Mouse (Mus musculus): Measurements from ENCODE around the gene Surf2. TPM values are rescaled to one million over a fixed set of nuclear protein-coding genes. Genes with fewer than 3 reads are reported as not detected.

Surf2 gene
- polyA plus RNA-seq, 1 experiment from 2014 or later, result 17.9 TPM

DNA sequence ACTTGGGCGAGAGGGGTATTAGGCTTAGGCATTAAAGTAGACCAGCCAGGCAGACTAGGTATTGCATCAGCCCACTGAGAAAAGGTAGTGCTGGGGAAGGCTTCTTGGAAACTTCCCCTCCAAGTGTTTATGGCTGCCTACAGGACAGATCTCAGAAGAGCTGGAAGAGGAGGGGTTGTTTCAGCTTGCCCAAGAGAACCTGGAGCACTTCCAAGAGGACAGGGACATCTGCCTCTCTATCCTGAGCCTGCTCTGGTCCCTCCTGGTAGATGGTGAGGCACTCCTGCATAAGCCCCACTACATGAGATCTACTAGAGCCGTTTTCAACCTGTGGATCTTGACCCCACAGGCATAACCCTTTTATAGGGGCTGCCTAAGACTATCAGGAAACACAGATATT, 34.2 kb downstream of the Surf2 start:
- Histone ChIP-seq H3K36me3 (ENCODE audit: control insufficient read depth, insufficient read depth) (peaks cover 15% of the 10 kb centered on the region), H3K27me3 (ENCODE audit: control insufficient read depth, insufficient read depth, low read depth, low read length) (no peaks in the 10 kb centered on the region), H3K9ac (ENCODE audit: low read depth, low read length) (no peak overlapping the region), H3K27ac (ENCODE audit: low read length) (no peak overlapping the region), H3K4me2 (ENCODE audit: low read depth, low read length) (no peak overlapping the region), H3K9me3 (replicated peaks; ENCODE audit: control insufficient read depth, low read length) (no peaks in the 10 kb centered on the region), H3K4me1 (ENCODE audit: control insufficient read depth, low read depth, low read length) (no peaks in the 10 kb centered on the region), H3K4me3 (ENCODE audit: low read depth, low read length) (no peak overlapping the region)
- WGBS (ENCODE audit: insufficient replicate concordance), result 58% methylated on average over 2 of the region's 2 CpGs
- no peak for ATAC-seq (ENCODE audit: low read depth)

GRCm38 (mm10) chr2:26951346-26951905, 35.3 kb downstream of the Surf2 start:
- H3K4me2 ChIP-seq (ENCODE audit: low read depth, low read length), result no peak overlapping the region
- WGBS (ENCODE audit: insufficient replicate concordance), result 79% methylated on average over 8 of the region's 8 CpGs
- ATAC-seq (ENCODE audit: low read depth), result no peak
- no peak overlapping the region for H3K9ac ChIP-seq (ENCODE audit: low read depth, low read length)
- peaks cover 16% of the 10 kb centered on the region for H3K36me3 ChIP-seq (ENCODE audit: control insufficient read depth, insufficient read depth)
- no peak overlapping the region for H3K4me3 ChIP-seq (ENCODE audit: low read depth, low read length)
- no peaks in the 10 kb centered on the region for H3K27me3 ChIP-seq (ENCODE audit: control insufficient read depth, insufficient read depth, low read depth, low read length)
- no peaks in the 10 kb centered on the region for H3K9me3 ChIP-seq (replicated peaks; ENCODE audit: control insufficient read depth, low read length)
- H3K4me1 ChIP-seq (ENCODE audit: control insufficient read depth, low read depth, low read length), result no peaks in the 10 kb centered on the region
- no peak overlapping the region for H3K27ac ChIP-seq (ENCODE audit: low read length)

GRCm38 (mm10) chr2:26952193-26952592, 36.0 kb downstream of the Surf2 start:
- Histone ChIP-seq H3K27me3 (ENCODE audit: control insufficient read depth, insufficient read depth, low read depth, low read length) (no peaks in the 10 kb centered on the region), H3K36me3 (ENCODE audit: control insufficient read depth, insufficient read depth) (peaks cover 18% of the 10 kb centered on the region), H3K4me2 (ENCODE audit: low read depth, low read length) (no peak overlapping the region), H3K9me3 (replicated peaks; ENCODE audit: control insufficient read depth, low read length) (no peaks in the 10 kb centered on the region), H3K4me3 (ENCODE audit: low read depth, low read length) (no peak overlapping the region), H3K27ac (ENCODE audit: low read length) (no peak overlapping the region), H3K9ac (ENCODE audit: low read depth, low read length) (no peak overlapping the region), H3K4me1 (ENCODE audit: control insufficient read depth, low read depth, low read length) (no peaks in the 10 kb centered on the region)
- ATAC-seq (ENCODE audit: low read depth), result no peak
- 78% methylated on average over 4 of the region's 4 CpGs for WGBS (ENCODE audit: insufficient replicate concordance)

GRCm38 (mm10) chr2:26952866-26953265, 36.7 kb downstream of the Surf2 start:
- 85% methylated on average over 8 of the region's 8 CpGs for WGBS (ENCODE audit: insufficient replicate concordance)
- Histone ChIP-seq H3K9me3 (replicated peaks; ENCODE audit: control insufficient read depth, low read length) (no peaks in the 10 kb centered on the region), H3K4me3 (ENCODE audit: low read depth, low read length) (no peak overlapping the region), H3K36me3 (ENCODE audit: control insufficient read depth, insufficient read depth) (peaks cover 20% of the 10 kb centered on the region), H3K9ac (ENCODE audit: low read depth, low read length) (no peak overlapping the region), H3K27me3 (ENCODE audit: control insufficient read depth, insufficient read depth, low read depth, low read length) (no peaks in the 10 kb centered on the region), H3K4me1 (ENCODE audit: control insufficient read depth, low read depth, low read length) (peaks cover 1% of the 10 kb centered on the region; the same call in 1 of the 2 replicates), H3K4me2 (ENCODE audit: low read depth, low read length) (no peak overlapping the region), H3K27ac (ENCODE audit: low read length) (no peak overlapping the region)
- no peak for ATAC-seq (ENCODE audit: low read depth)

DNA sequence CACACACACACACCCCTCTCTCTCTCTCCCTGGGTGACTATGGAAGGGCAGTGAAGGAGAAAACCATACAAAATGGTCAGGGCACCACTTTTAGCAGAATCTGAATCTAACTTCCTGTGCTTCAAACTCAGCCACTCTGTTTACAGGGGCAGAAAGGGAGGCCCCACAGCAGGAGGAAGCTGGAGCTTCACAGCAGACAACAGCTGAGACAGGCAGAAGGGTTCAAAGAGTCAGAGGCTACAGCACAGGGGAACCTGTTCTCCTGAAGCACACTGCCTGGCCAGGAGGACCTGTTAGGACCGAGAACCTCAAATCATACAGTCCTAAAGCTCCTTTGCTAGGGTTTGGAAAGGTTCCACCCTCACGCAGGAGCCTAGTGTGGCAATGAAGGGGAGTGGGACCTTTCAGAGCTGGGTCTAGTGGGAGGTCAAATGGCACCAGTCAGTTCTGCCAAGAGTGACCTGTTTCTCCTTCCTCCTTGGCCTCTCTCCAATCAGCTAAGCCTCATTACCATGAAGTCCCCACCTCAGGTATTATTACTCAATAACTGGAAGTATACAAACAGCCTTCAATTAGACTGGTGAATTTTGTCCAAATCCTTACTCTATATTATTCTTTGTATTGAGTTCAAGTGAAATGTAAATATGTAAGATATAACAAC, 38.7 kb downstream of the Surf2 start:
- no peak overlapping the region for H3K4me3 ChIP-seq (ENCODE audit: low read depth, low read length)
- H3K4me1 ChIP-seq (ENCODE audit: control insufficient read depth, low read depth, low read length), result peaks cover 4% of the 10 kb centered on the region; the same call in 1 of the 2 replicates
- peaks cover 31% of the 10 kb centered on the region for H3K36me3 ChIP-seq (ENCODE audit: control insufficient read depth, insufficient read depth)
- no peaks in the 10 kb centered on the region for H3K9me3 ChIP-seq (replicated peaks; ENCODE audit: control insufficient read depth, low read length)
- WGBS (ENCODE audit: insufficient replicate concordance), result 70% methylated on average over 2 of the region's 2 CpGs
- no peak overlapping the region for H3K9ac ChIP-seq (ENCODE audit: low read depth, low read length)
- H3K27ac ChIP-seq (ENCODE audit: low read length), result no peak overlapping the region
- H3K27me3 ChIP-seq (ENCODE audit: control insufficient read depth, insufficient read depth, low read depth, low read length), result no peaks in the 10 kb centered on the region
- no peak for ATAC-seq (ENCODE audit: low read depth)
- H3K4me2 ChIP-seq (ENCODE audit: low read depth, low read length), result no peak overlapping the region

DNA sequence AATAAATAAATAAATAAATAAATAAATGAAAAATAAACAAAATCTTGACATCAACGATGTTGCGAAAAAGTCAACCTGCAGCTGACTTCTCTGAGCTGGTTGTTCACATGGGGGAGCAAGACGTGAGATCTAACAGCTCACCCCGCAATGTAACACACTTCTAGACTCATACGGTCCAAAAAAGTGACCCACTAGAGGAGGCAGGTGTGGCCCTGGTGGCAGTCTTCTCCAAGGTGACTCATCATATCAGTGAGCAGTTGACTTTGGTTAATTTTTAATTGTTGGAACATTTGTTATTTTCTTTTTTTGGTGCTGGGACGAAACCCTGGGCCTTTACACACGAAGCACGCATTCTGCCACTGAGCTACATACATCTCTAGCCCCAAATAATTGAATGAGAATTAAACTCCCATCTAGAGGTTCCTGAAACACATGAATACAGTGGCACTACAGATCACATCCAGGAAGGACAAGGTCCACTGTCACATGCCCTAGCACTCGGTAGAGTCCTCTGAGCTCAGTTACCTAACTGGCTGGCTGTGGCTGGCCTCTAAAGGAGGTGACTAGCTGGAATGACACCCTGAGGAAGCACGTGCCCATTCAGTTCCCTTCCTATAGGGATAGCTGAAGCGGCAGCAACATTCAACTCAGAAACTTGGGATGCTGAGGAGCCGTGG, 40.8 kb downstream of the Surf2 start:
- WGBS (ENCODE audit: insufficient replicate concordance), result 73% methylated on average over 12 of the region's 12 CpGs
- no peaks in the 10 kb centered on the region for H3K9me3 ChIP-seq (replicated peaks; ENCODE audit: control insufficient read depth, low read length)
- no peak overlapping the region for H3K4me2 ChIP-seq (ENCODE audit: low read depth, low read length)
- no peaks in the 10 kb centered on the region for H3K27me3 ChIP-seq (ENCODE audit: control insufficient read depth, insufficient read depth, low read depth, low read length)
- ATAC-seq (ENCODE audit: low read depth), result peak; percentile 86
- no peak overlapping the region for H3K9ac ChIP-seq (ENCODE audit: low read depth, low read length)
- H3K4me1 ChIP-seq (ENCODE audit: control insufficient read depth, low read depth, low read length), result peaks cover 8% of the 10 kb centered on the region
- no peak overlapping the region for H3K4me3 ChIP-seq (ENCODE audit: low read depth, low read length)
- peak overlapping the region; percentile 65 for H3K27ac ChIP-seq (ENCODE audit: low read length)
- H3K36me3 ChIP-seq (ENCODE audit: control insufficient read depth, insufficient read depth), result peaks cover 33% of the 10 kb centered on the region

- peak; percentile 53 for ATAC-seq (ENCODE audit: low read depth)
- 64% methylated on average over 2 of the region's 2 CpGs for WGBS (ENCODE audit: insufficient replicate concordance)
- H3K36me3 ChIP-seq (ENCODE audit: control insufficient read depth, insufficient read depth), result peaks cover 32% of the 10 kb centered on the region
Measured at GRCm38 (mm10) chr2:26957488-26957859, 41.3 kb downstream of the Surf2 start.

DNA sequence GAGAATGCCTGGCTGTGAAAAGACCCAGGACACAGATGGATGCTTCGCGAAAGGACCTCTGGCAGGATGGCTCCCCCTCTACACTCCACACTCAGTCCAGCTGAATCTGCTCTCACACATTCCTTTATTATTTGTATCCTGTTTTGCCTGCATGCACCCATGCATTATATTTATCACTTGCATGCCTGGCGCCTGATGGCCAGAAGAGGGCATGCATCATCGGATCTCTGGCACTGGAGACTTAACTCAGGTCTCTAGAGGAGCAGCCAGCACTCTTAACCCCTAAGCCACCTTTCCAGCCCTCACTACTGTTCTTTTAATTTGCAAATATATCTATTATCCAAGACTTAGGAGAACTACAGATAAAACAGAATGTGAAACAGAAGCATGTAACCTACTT, 44.6 kb downstream of the Surf2 start:
- Histone ChIP-seq H3K27ac (ENCODE audit: low read length) (no peak overlapping the region), H3K9ac (ENCODE audit: low read depth, low read length) (no peak overlapping the region), H3K36me3 (ENCODE audit: control insufficient read depth, insufficient read depth) (peaks cover 19% of the 10 kb centered on the region), H3K4me3 (ENCODE audit: low read depth, low read length) (no peak overlapping the region), H3K9me3 (replicated peaks; ENCODE audit: control insufficient read depth, low read length) (no peaks in the 10 kb centered on the region), H3K4me2 (ENCODE audit: low read depth, low read length) (no peak overlapping the region), H3K4me1 (ENCODE audit: control insufficient read depth, low read depth, low read length) (peaks cover 29% of the 10 kb centered on the region), H3K27me3 (ENCODE audit: control insufficient read depth, insufficient read depth, low read depth, low read length) (no peaks in the 10 kb centered on the region)
- no peak for ATAC-seq (ENCODE audit: low read depth)
- WGBS (ENCODE audit: insufficient replicate concordance), result 70% methylated on average over 4 of the region's 4 CpGs

More at GRCm38 (mm10) chr2:26957488-26957859, 41.3 kb downstream of the Surf2 start:
- H3K4me3 ChIP-seq (ENCODE audit: low read depth, low read length), result no peak overlapping the region
- H3K4me1 ChIP-seq (ENCODE audit: control insufficient read depth, low read depth, low read length), result peaks cover 13% of the 10 kb centered on the region
- no peak overlapping the region for H3K9ac ChIP-seq (ENCODE audit: low read depth, low read length)
- no peaks in the 10 kb centered on the region for H3K9me3 ChIP-seq (replicated peaks; ENCODE audit: control insufficient read depth, low read length)
- no peak overlapping the region for H3K4me2 ChIP-seq (ENCODE audit: low read depth, low read length)
- H3K27me3 ChIP-seq (ENCODE audit: control insufficient read depth, insufficient read depth, low read depth, low read length), result no peaks in the 10 kb centered on the region
- H3K27ac ChIP-seq (ENCODE audit: low read length), result peak overlapping the region; percentile 65

Measured in liver, embryonic 16.5 days (tissue).